In genomic region chr13:113728111-113728510, GRCm38 (mm10) we compare ENCODE assay signal across 9 mouse cellular contexts.
DNase-seq lines count a peak whose midpoint lies in the region; ATAC-seq and TF ChIP-seq lines count a peak whose summit lies in the region.
"Had no signal": no experiment of that assay in that cellular context is flagged by ENCODE, and none has a peak within 500 bp of the region (broad histone marks: within the 10 kb centered on the region; RNA-seq: fewer than 3 reads in every experiment).

No protein-coding gene starts in this region.

- intact Hi-C loops in heart, postnatal 14 days (cut with DNase I) = no loop called here

- peak; percentile 17 for DNase-seq in neural tube, embryonic 11.5 days (ENCODE audit: low spot score)
- no peak for DNase-seq in neural tube, embryonic 10.5 days (ENCODE audit: extremely low spot score, low spot score)
- DNase-seq in brain, embryonic 14.5 days (ENCODE audit: low read depth) = peak; percentile 59
- peak; percentile 20 to 28 for DNase-seq in heart, postnatal 14 days
- peak; percentile 61 for DNase-seq in lung, postnatal 36 days
- no peak for DNase-seq in layer of hippocampus, adult 8-10 months (ENCODE audit: low spot score in 2 of 2)
- no peak for DNase-seq in layer of hippocampus, adult 9-10 months (ENCODE audit: low spot score)
- no peak for DNase-seq in layer of hippocampus, adult 9-11 months

- no peaks in the 10 kb centered on the region for H3K27me3 ChIP-seq in neural tube, embryonic 11.5 days (ENCODE audit: control insufficient read depth, insufficient read depth, low read length)
- H3K27me3 ChIP-seq: hindbrain, embryonic 15.5 days had no signal

- 41% methylated on average over 5 of the region's 5 CpGs for WGBS in neural tube, embryonic 11.5 days

- H3K36me3 ChIP-seq in neural tube, embryonic 11.5 days (ENCODE audit: control insufficient read depth, insufficient read depth, low read length) = no peaks in the 10 kb centered on the region
- H3K36me3 ChIP-seq: hindbrain, embryonic 15.5 days had no signal

- no peak for TF ChIP-seq CTCF in brain, embryonic 14.5 days (IDR thresholded peaks at IDR 0.05; ENCODE audit: borderline replicate concordance, extremely low read depth, insufficient read depth, insufficient read length)

- H3K27ac ChIP-seq in neural tube, embryonic 11.5 days (ENCODE audit: low read depth, low read length) = no peak overlapping the region
- H3K27ac ChIP-seq: hindbrain, embryonic 15.5 days had no signal

- no peak for ATAC-seq in neural tube, embryonic 11.5 days (ENCODE audit: insufficient read depth, low FRiP score, low TSS enrichment)

- TF ChIP-seq POLR2A in brain, embryonic 14.5 days (IDR thresholded peaks at IDR 0.05; ENCODE audit: borderline replicate concordance, extremely low read depth, insufficient read depth, insufficient read length, poor library complexity, severe bottlenecking) = no peak

- H3K4me2 ChIP-seq in neural tube, embryonic 11.5 days (ENCODE audit: low read depth) = no peak overlapping the region
- H3K4me2 ChIP-seq: hindbrain, embryonic 15.5 days had no signal

- no peak overlapping the region for H3K4me3 ChIP-seq in neural tube, embryonic 11.5 days (ENCODE audit: low read depth, low read length)
- H3K4me3 ChIP-seq: hindbrain, embryonic 15.5 days had no signal

- no peaks in the 10 kb centered on the region for H3K9me3 ChIP-seq in neural tube, embryonic 11.5 days (ENCODE audit: control insufficient read depth, low read length)
- H3K9me3 ChIP-seq: hindbrain, embryonic 15.5 days had no signal

- H3K4me1 ChIP-seq in neural tube, embryonic 11.5 days (ENCODE audit: control insufficient read depth, insufficient read depth, low read length) = peaks cover 8% of the 10 kb centered on the region; the same call in 1 of the 2 replicates

- H3K9ac ChIP-seq in neural tube, embryonic 11.5 days (ENCODE audit: low read length) = no peak overlapping the region
- H3K9ac ChIP-seq: hindbrain, embryonic 15.5 days had no signal

Comparison
In these comparisons a context has a peak if more than half of its experiments do, and no peak if none do; other contexts are left out.
1. DNase-seq: peak in neural tube, embryonic 11.5 days (single experiment), brain, embryonic 14.5 days (single experiment), heart, postnatal 14 days (2 of 2) and lung, postnatal 36 days (single experiment); none in neural tube, embryonic 10.5 days (single experiment), layer of hippocampus, adult 8-10 months (0 of 2), layer of hippocampus, adult 9-10 months (single experiment) and layer of hippocampus, adult 9-11 months (single experiment).